Mouse (Mus musculus) liver, embryonic 14.5 days (tissue): ENCODE measurements around the gene Zfp148. TPM values are rescaled to one million over a fixed set of nuclear protein-coding genes. Genes with fewer than 3 reads are reported as not detected.

Source experiments
- ATAC-seq: fragments of 200-750 bp; cut with Nextera tagmentation; 2 replicates; pipeline ENCODE4 v1.8.0; 2017; ENCODE audit warnings: moderate number of reproducible peaks, mild to moderate bottlenecking, moderate library complexity; ENCODE audit not compliant: insufficient read depth
- DNase-seq, 3 experiments: peaks; one replicate each; pipeline ENCODE4 v3.0.0-alpha.2; 2012 to 2013; ENCODE audit warnings: low read depth in 3 of 3, low spot score in 3 of 3
- H3K27ac ChIP-seq: fragments of 300-500 bp; sonication (generic); 2 replicates; pipeline ENCODE4 v1.5.1; 2014; ENCODE audit warnings: moderate library complexity, mild to moderate bottlenecking, control low read depth, inconsistent platforms
- H3K27me3 ChIP-seq: fragments of 300-500 bp; sonication (generic); 2 replicates; pipeline ENCODE4 v1.6.1; 2014; ENCODE audit warnings: mild to moderate bottlenecking, low read length, moderate library complexity; ENCODE audit not compliant: control insufficient read depth, insufficient read depth
- H3K36me3 ChIP-seq: fragments of 300-500 bp; sonication (generic); replicated peaks from 2 replicates; pipeline ENCODE4 v1.6.1; 2014; ENCODE audit warnings: low read depth; ENCODE audit not compliant: control insufficient read depth, insufficient read depth
- H3K4me1 ChIP-seq, 2 experiments: fragments of 200-500 bp in 1 of 2; fragments of 300-500 bp in 1 of 2; sonication (generic) in 1 of 2; replicated peaks; 2 replicates each; pipeline ENCODE4 v1.6.1; 2012 to 2014; ENCODE audit warnings: antibody characterized with exemption in 1 of 2, inconsistent platforms in 1 of 2, low read length in 1 of 2; ENCODE audit not compliant: control insufficient read depth in 2 of 2, insufficient read depth in 2 of 2
- H3K4me2 ChIP-seq: fragments of 300-500 bp; sonication (generic); 2 replicates; pipeline ENCODE4 v1.6.1; 2014; ENCODE audit warnings: low read depth, mild to moderate bottlenecking, control low read depth, moderate library complexity
- H3K4me3 ChIP-seq, 2 experiments: fragments of 200-500 bp in 1 of 2; fragments of 300-500 bp in 1 of 2; sonication (generic) in 1 of 2; 2 replicates each; pipeline ENCODE4 v1.5.1; 2012 to 2014; ENCODE audit warnings: low read depth in 2 of 2, low read length in 2 of 2, mild to moderate bottlenecking in 2 of 2, control low read depth in 1 of 2, inconsistent platforms in 1 of 2, moderate library complexity in 1 of 2; ENCODE audit not compliant: insufficient read depth in 1 of 2
- H3K9ac ChIP-seq: fragments of 300-500 bp; sonication (generic); replicated peaks from 2 replicates; pipeline ENCODE4 v1.6.1; 2014; ENCODE audit warnings: mild to moderate bottlenecking, control low read depth, moderate library complexity
- H3K9me3 ChIP-seq: fragments of 300-500 bp; sonication (generic); 2 replicates; pipeline ENCODE4 v1.6.1; 2016; ENCODE audit warnings: low read length, mixed read lengths; ENCODE audit not compliant: control insufficient read depth
- CTCF ChIP-seq: IDR thresholded peaks from 2 replicates; pipeline ENCODE4 v1.5.1; 2016; ENCODE audit warnings: antibody characterized with exemption, low read depth, control low read depth
- EP300 ChIP-seq: IDR thresholded peaks from 2 replicates; pipeline ENCODE4 v1.6.1; 2016; ENCODE audit warnings: antibody characterized with exemption, low read depth
- WGBS: fragments of 180-500 bp; shearing (Covaris S2); extraction: QIAGEN DNeasy Blood & Tissue Kit; methylation state at CpG from one replicate; pipeline ENCODE4 v1.1.7; 2014; ENCODE audit not compliant: insufficient replicate concordance; 5-methylcytosine and 5-hydroxymethylcytosine counted together
- polyA plus RNA-seq, 2 experiments: library from polyadenylated mRNA; depleted of rRNA in 1 of 2; stranded (reverse) in 1 of 2; unstranded in 1 of 2; fragments of >200 nt; fragmentation: Nextera tagmentation in 1 of 2; extraction: Ambion mirVana in 1 of 2; gene quantifications; 2 replicates each; pipeline versions ENCODE4 v1.2.1 to v1.2.3; 2012 to 2014

Gene Zfp148
- polyA plus RNA-seq, 2 experiments = 3.8 to 10.6 TPM

- DNase-seq = no peak
- Histone ChIP-seq H3K4me2 (no peak overlapping the region), H3K4me3 (no peak overlapping the region), H3K27me3 (no peaks in the 10 kb centered on the region), H3K36me3 (no peaks in the 10 kb centered on the region), H3K9ac (no peak overlapping the region), H3K4me1 (0 out of 4 replicates have a peak, but pooled peaks cover 0 to 3% of the 10 kb centered on the region in 2 experiments), H3K9me3 (no peaks in the 10 kb centered on the region), H3K27ac (no peak overlapping the region)
- ATAC-seq = no peak
- TF ChIP-seq EP300 = no peak
- no peak for TF ChIP-seq CTCF
- WGBS = 57% methylated on average over 3 of the region's 3 CpGs
Measured at GRCm38 (mm10) chr16:33368632-33369031, 12.0 kb upstream of the Zfp148 start.

- H3K27me3 ChIP-seq = no peaks in the 10 kb centered on the region
- DNase-seq (no peak), ATAC-seq (no peak)
- TF ChIP-seq EP300 = no peak
- H3K9me3 ChIP-seq = no peaks in the 10 kb centered on the region
- H3K4me1 ChIP-seq = 0 out of 4 replicates have a peak, but pooled peaks cover 0 to 3% of the 10 kb centered on the region in 2 experiments
- H3K36me3 ChIP-seq = no peaks in the 10 kb centered on the region
- H3K9ac ChIP-seq = no peak overlapping the region
- H3K4me2 ChIP-seq = no peak overlapping the region
- no peak overlapping the region for H3K27ac ChIP-seq
- H3K4me3 ChIP-seq = no peak overlapping the region
- WGBS = 41% methylated on average over 6 of the region's 6 CpGs
Measured at GRCm38 (mm10) chr16:33370836-33371235, 9.8 kb upstream of the Zfp148 start.

GRCm38 (mm10) chr16:33372611-33373010 is 8.0 kb upstream of the Zfp148 start:
- Histone ChIP-seq H3K4me3 (no peak overlapping the region), H3K36me3 (no peaks in the 10 kb centered on the region), H3K27ac (no peak overlapping the region), H3K4me1 (0 out of 4 replicates have a peak, but pooled peaks cover 0 to 3% of the 10 kb centered on the region in 2 experiments), H3K27me3 (no peaks in the 10 kb centered on the region), H3K9ac (no peak overlapping the region), H3K4me2 (no peak overlapping the region), H3K9me3 (no peaks in the 10 kb centered on the region)
- ATAC-seq = no peak
- TF ChIP-seq CTCF = no peak
- no peak for TF ChIP-seq EP300
- no peak for DNase-seq
- WGBS = 43% methylated on average over 5 of the region's 5 CpGs

- H3K36me3 ChIP-seq = no peaks in the 10 kb centered on the region
- H3K4me3 ChIP-seq = no peak overlapping the region
- ATAC-seq (no peak), DNase-seq (no peak)
- no peaks in the 10 kb centered on the region for H3K27me3 ChIP-seq
- H3K9ac ChIP-seq = no peak overlapping the region
- TF ChIP-seq EP300 (no peak), CTCF (no peak)
- 83% methylated on average over 2 of the region's 2 CpGs for WGBS
- H3K4me2 ChIP-seq = no peak overlapping the region
- H3K9me3 ChIP-seq = no peaks in the 10 kb centered on the region
- H3K27ac ChIP-seq = no peak overlapping the region
- 0 out of 4 replicates have a peak, but pooled peaks cover 0 to 3% of the 10 kb centered on the region in 2 experiments for H3K4me1 ChIP-seq
Measured at GRCm38 (mm10) chr16:33373326-33373725, 7.3 kb upstream of the Zfp148 start.

GRCm38 (mm10) chr16:33376266-33376665 is 4.4 kb upstream of the Zfp148 start:
- no peak overlapping the region for H3K4me2 ChIP-seq
- ATAC-seq (no peak), DNase-seq (no peak)
- no peaks in the 10 kb centered on the region for H3K27me3 ChIP-seq
- no peak overlapping the region for H3K9ac ChIP-seq
- H3K4me1 ChIP-seq = peaks cover 0 to 4% of the 10 kb centered on the region in 2 experiments; a peak in 1 of 4 replicates
- WGBS = 61% methylated on average over 5 of the region's 5 CpGs
- H3K4me3 ChIP-seq = no peak overlapping the region
- H3K27ac ChIP-seq = no peak overlapping the region
- no peaks in the 10 kb centered on the region for H3K9me3 ChIP-seq
- TF ChIP-seq EP300 = no peak
- no peak for TF ChIP-seq CTCF
- no peaks in the 10 kb centered on the region for H3K36me3 ChIP-seq
